Mouse (Mus musculus) cerebellum, adult 9-10 months (tissue): ENCODE measurements around the gene Prtg.

ENCODE experiments used
- DNase-seq: peaks from one replicate; pipeline ENCODE4 v3.0.0; 2022

Gene Prtg

GRCm38 (mm10) chr9:72810607-72811006, 3.9 kb downstream of the Prtg start:
- no peak for DNase-seq

- no peak for DNase-seq
These were observed 5.4 kb downstream of the Prtg start for GRCm38 (mm10) chr9:72812091-72812490.

- no peak for DNase-seq
These were observed 6.2 kb downstream of the Prtg start for GRCm38 (mm10) chr9:72812594-72813570.

GRCm38 (mm10) chr9:72825511-72825910, 18.8 kb downstream of the Prtg start:
- no peak for DNase-seq

GRCm38 (mm10) chr9:72825976-72826375, 19.3 kb downstream of the Prtg start:
- DNase-seq = no peak

- no peak for DNase-seq
These were observed 22.1 kb downstream of the Prtg start for GRCm38 (mm10) chr9:72828616-72829257.

GRCm38 (mm10) chr9:72833992-72834696, 27.5 kb downstream of the Prtg start:
- DNase-seq = no peak

- no peak for DNase-seq
These were observed 28.3 kb downstream of the Prtg start for GRCm38 (mm10) chr9:72835007-72835406.

- no peak for DNase-seq
These were observed 30.2 kb downstream of the Prtg start for GRCm38 (mm10) chr9:72836708-72837495.

GRCm38 (mm10) chr9:72837598-72838160, 31.0 kb downstream of the Prtg start:
- DNase-seq = no peak

GRCm38 (mm10) chr9:72838256-72838655, 31.6 kb downstream of the Prtg start:
- DNase-seq = no peak

- no peak for DNase-seq
These were observed 32.8 kb downstream of the Prtg start for GRCm38 (mm10) chr9:72839346-72839990.

GRCm38 (mm10) chr9:72844496-72844895, 37.8 kb downstream of the Prtg start:
- no peak for DNase-seq

- DNase-seq = no peak
These were observed 39.5 kb downstream of the Prtg start for GRCm38 (mm10) chr9:72846160-72846559.

- no peak for DNase-seq
These were observed 44.9 kb downstream of the Prtg start for GRCm38 (mm10) chr9:72851541-72851940.

GRCm38 (mm10) chr9:72851979-72852378, 45.3 kb downstream of the Prtg start:
- no peak for DNase-seq

GRCm38 (mm10) chr9:72853681-72854190, 47.1 kb downstream of the Prtg start:
- no peak for DNase-seq

- DNase-seq = no peak
These were observed 50.0 kb downstream of the Prtg start for GRCm38 (mm10) chr9:72856721-72857120.

GRCm38 (mm10) chr9:72860764-72861163, 54.1 kb downstream of the Prtg start:
- no peak for DNase-seq

GRCm38 (mm10) chr9:72861235-72861634, 54.6 kb downstream of the Prtg start:
- DNase-seq = no peak

- no peak for DNase-seq
These were observed 55.5 kb downstream of the Prtg start for GRCm38 (mm10) chr9:72862186-72862585.
